Mouse (Mus musculus): Measurements from ENCODE around the gene Gm13304. TPM values are rescaled to one million over a fixed set of nuclear protein-coding genes. Genes with fewer than 3 reads are reported as not detected.
"Not testable (repeated sequence)": the region's sequence is repeated elsewhere in the genome, so short reads cannot be mapped to it uniquely, and the experiment has no call there.

The Gm13304 gene
- polyA plus RNA-seq (2016; fragmentation: Nextera tagmentation; extraction: Ambion mirVana), result not detected in 2 replicates

GRCm38 (mm10) chr4:42114517-42114916 lies at the start of gene Gm13304:
Gm13304 (plus strand) TSS chr4:42114817.
- H3K27ac ChIP-seq (replicated peaks); H3K27me3 ChIP-seq; H3K9ac ChIP-seq (replicated peaks); H3K4me3 ChIP-seq; H3K9me3 ChIP-seq; ATAC-seq (ENCODE audit: low FRiP score, low read depth); H3K4me1 ChIP-seq; H3K36me3 ChIP-seq; H3K4me2 ChIP-seq (replicated peaks): not testable (repeated sequence)
- no CpG with 5 or more reads among the region's 5 CpGs for WGBS

- H3K27ac ChIP-seq (replicated peaks); ATAC-seq (ENCODE audit: low FRiP score, low read depth); H3K27me3 ChIP-seq; H3K4me1 ChIP-seq; H3K4me3 ChIP-seq; H3K9me3 ChIP-seq; H3K36me3 ChIP-seq; H3K9ac ChIP-seq (replicated peaks); H3K4me2 ChIP-seq (replicated peaks): not testable (repeated sequence)
- WGBS, result no CpG with 5 or more reads among the region's 2 CpGs
These were observed 23.7 kb upstream of the Gm13304 start, which contains the start of gene Gm3893 for GRCm38 (mm10) chr4:42090907-42091306. Gm3893 (plus strand) TSS chr4:42091207.

- not testable (repeated sequence) for H3K36me3 ChIP-seq; H3K27ac ChIP-seq (replicated peaks); H3K27me3 ChIP-seq; ATAC-seq (ENCODE audit: low FRiP score, low read depth); H3K9ac ChIP-seq (replicated peaks); H3K4me1 ChIP-seq; H3K9me3 ChIP-seq; H3K4me3 ChIP-seq; H3K4me2 ChIP-seq (replicated peaks)
- WGBS, result no CpG with 5 or more reads among the region's 9 CpGs
These were observed 38.5 kb downstream of the Gm13304 start, which contains the start of gene Gm13306 for GRCm38 (mm10) chr4:42153136-42153535. Gm13306 (plus strand) TSS chr4:42153436.

Other genes with a start within 250 kb of the Gm13304 start
- gene Gm21541, start 211.2 kb upstream of the Gm13304 start, polyA plus RNA-seq (2016; fragmentation: Nextera tagmentation; extraction: Ambion mirVana), result not detected in 2 replicates
- gene Gm20878, start 173.2 kb upstream of the Gm13304 start, polyA plus RNA-seq (2016; fragmentation: Nextera tagmentation; extraction: Ambion mirVana), result 4.7 and 4.9 TPM in 2 replicates
- 0.17 TPM in 1 of 2 replicates, not detected in the other for gene Fam205a4, start 148.8 kb upstream of the Gm13304 start, polyA plus RNA-seq (2016; fragmentation: Nextera tagmentation; extraction: Ambion mirVana)
- gene Gm21093, start 80.1 kb upstream of the Gm13304 start, polyA plus RNA-seq (2016; fragmentation: Nextera tagmentation; extraction: Ambion mirVana), result 0.16 and 0.55 TPM in 2 replicates
- gene Gm3893, start 23.6 kb upstream of the Gm13304 start, polyA plus RNA-seq (2016; fragmentation: Nextera tagmentation; extraction: Ambion mirVana), result not detected in 2 replicates
- gene Gm13306, start 38.6 kb downstream of the Gm13304 start, polyA plus RNA-seq (2016; fragmentation: Nextera tagmentation; extraction: Ambion mirVana), result not detected in 2 replicates
- gene Gm13305, start 53.8 kb downstream of the Gm13304 start, polyA plus RNA-seq (2016; fragmentation: Nextera tagmentation; extraction: Ambion mirVana), result 0.54 TPM in 1 of 2 replicates, not detected in the other
- gene Gm10600, start 125.8 kb downstream of the Gm13304 start, polyA plus RNA-seq (2016; fragmentation: Nextera tagmentation; extraction: Ambion mirVana), result not detected in 2 replicates
- not detected in 2 replicates for gene Ccl21b, start 140.9 kb downstream of the Gm13304 start, polyA plus RNA-seq (2016; fragmentation: Nextera tagmentation; extraction: Ambion mirVana)
- gene Gm21953, start 179.4 kb downstream of the Gm13304 start, polyA plus RNA-seq (2016; fragmentation: Nextera tagmentation; extraction: Ambion mirVana), result not detected in 2 replicates
- not detected in 2 replicates for gene Fam205a3, start 203.5 kb downstream of the Gm13304 start, polyA plus RNA-seq (2016; fragmentation: Nextera tagmentation; extraction: Ambion mirVana)